Mouse (Mus musculus) thymus, adult 2 months (tissue): ENCODE data around the gene Lef1.

Experiments
- CTCF ChIP-seq: fragments of 200-500 bp; IDR thresholded peaks from 2 replicates; pipeline ENCODE4 v1.5.1; 2012; ENCODE audit warnings: mild to moderate bottlenecking, control low read depth, low read length, moderate library complexity, borderline replicate concordance; ENCODE audit not compliant: control insufficient read depth, poor library complexity, insufficient read depth; ENCODE audit errors: extremely low read depth
- POLR2A ChIP-seq: fragments of 200-500 bp; IDR thresholded peaks from 2 replicates; pipeline ENCODE4 v1.6.1; 2012; ENCODE audit warnings: mild to moderate bottlenecking, low read length, control low read depth, moderate library complexity; ENCODE audit not compliant: control insufficient read depth, poor library complexity, insufficient read depth; ENCODE audit errors: extremely low read depth

- no peak for TF ChIP-seq CTCF
- TF ChIP-seq POLR2A = no peak
These were observed 89.5 kb downstream of the Lef1 start for GRCm38 (mm10) chr3:131199590-131200288.
